Mouse (Mus musculus) embryo, embryonic 10 days (tissue): ENCODE measurements around the gene Gamt.

Source experiments
- DNase-seq: peaks from one replicate; pipeline ENCODE4 v3.0.0-alpha.2; 2015; ENCODE audit warnings: low spot score

Gamt gene

GRCm38 (mm10) chr10:80285222-80286070 is 24.6 kb upstream of the Gamt start:
- no peak for DNase-seq

GRCm38 (mm10) chr10:80282481-80283441 is 21.9 kb upstream of the Gamt start:
- no peak for DNase-seq

GRCm38 (mm10) chr10:80281921-80282371 is 21.1 kb upstream of the Gamt start:
- no peak for DNase-seq

GRCm38 (mm10) chr10:80281304-80281703 is 20.5 kb upstream of the Gamt start:
- no peak for DNase-seq

GRCm38 (mm10) chr10:80279273-80279672 is 18.5 kb upstream of the Gamt start:
- no peak for DNase-seq

GRCm38 (mm10) chr10:80278390-80278789 is 17.6 kb upstream of the Gamt start:
- DNase-seq: no peak

- DNase-seq: no peak
Measured at GRCm38 (mm10) chr10:80276238-80276637, 15.4 kb upstream of the Gamt start.

- no peak for DNase-seq
Measured at GRCm38 (mm10) chr10:80273847-80274246, 13.0 kb upstream of the Gamt start.

GRCm38 (mm10) chr10:80271870-80272585 is 11.2 kb upstream of the Gamt start:
- no peak for DNase-seq

GRCm38 (mm10) chr10:80271186-80271843 is 10.5 kb upstream of the Gamt start:
- no peak for DNase-seq

- DNase-seq: no peak
Measured at GRCm38 (mm10) chr10:80270734-80271181, 9.9 kb upstream of the Gamt start.

GRCm38 (mm10) chr10:80270099-80270498 is 9.3 kb upstream of the Gamt start:
- no peak for DNase-seq

- DNase-seq: no peak
Measured at GRCm38 (mm10) chr10:80265149-80265486, 4.3 kb upstream of the Gamt start.

GRCm38 (mm10) chr10:80264341-80265148 is 3.7 kb upstream of the Gamt start:
- peak; percentile 100 for DNase-seq

- no peak for DNase-seq
Measured at GRCm38 (mm10) chr10:80262776-80263365, 2.1 kb upstream of the Gamt start.

GRCm38 (mm10) chr10:80262169-80262568 is 1.4 kb upstream of the Gamt start:
- DNase-seq: no peak

- DNase-seq: peak; percentile 96
Measured at GRCm38 (mm10) chr10:80261585-80261968, 765 bp upstream of the Gamt start.

- DNase-seq: peak; percentile 61
Measured at GRCm38 (mm10) chr10:80259861-80260641, 761 bp downstream of the Gamt start.

GRCm38 (mm10) chr10:80259463-80259805 is 1.4 kb downstream of the Gamt start:
- no peak for DNase-seq
